Mouse (Mus musculus): ENCODE data around the gene Dennd5a. TPM values are rescaled to one million over a fixed set of nuclear protein-coding genes. Genes with fewer than 3 reads are reported as not detected.

The Dennd5a gene
- total RNA-seq, 2 experiments from 2014 or later, result 222 to 227 TPM

DNA sequence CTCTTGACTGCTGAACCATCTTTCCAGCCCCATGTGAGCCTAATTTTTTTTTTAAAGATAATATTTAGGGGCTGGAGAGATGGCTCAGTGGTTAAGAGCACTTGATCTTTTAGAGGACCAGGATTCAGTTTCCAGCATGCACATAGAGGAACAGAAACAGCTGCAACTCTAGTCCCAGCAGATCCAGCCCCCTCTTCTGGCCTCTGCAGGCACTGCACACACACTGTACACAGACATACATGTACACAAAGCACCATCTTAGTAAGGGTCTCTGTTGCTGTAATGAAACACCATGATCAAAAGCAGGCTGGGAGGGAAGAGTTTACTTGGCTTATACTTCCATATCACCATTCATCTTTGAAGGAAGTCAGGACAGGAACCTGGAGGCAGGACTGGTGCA is 5.4 kb upstream of the Dennd5a start:
- DNase-seq (ENCODE audit: low spot score in 2 of 2), result no peak

DNA sequence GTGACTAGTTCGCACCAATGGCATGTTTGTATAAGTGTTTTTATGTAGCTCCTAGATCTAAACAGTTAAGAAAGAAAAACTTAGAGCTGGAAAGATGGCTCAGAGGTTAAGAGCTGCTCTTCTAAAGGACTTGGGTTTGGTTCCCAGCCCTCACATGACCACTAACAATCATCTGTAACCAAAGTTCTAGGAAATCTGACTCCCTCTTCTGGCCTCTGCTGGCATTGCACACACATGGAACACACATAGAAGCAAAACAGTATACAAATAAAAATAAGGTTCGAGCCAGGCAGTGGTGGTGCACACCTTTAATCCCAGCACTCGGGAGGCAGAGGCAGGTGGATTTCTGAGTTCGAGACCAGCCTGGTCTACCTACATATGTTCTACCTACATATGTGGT is 3.4 kb upstream of the Dennd5a start:
- DNase-seq (ENCODE audit: low spot score in 2 of 2), result no peak

DNA sequence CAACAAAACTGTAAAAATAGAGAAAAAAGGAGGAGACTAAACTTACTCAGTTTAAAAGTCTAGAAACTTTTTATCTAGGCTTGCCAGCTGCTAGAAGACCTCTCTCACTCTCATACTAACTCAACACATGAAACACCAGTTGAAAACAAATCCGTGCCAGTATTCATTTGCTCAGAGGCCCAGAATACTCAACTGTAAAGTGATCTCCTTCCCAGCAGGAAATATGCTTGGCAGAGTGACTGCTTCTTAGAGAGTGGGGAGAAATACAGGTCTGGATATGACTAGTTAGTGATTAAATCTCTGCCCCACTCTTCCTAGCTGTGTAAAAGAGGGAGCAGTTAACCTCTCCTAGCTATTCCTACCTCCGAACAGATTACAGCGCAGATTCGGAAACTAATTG is 2.3 kb upstream of the Dennd5a start:
- DNase-seq (ENCODE audit: low spot score in 2 of 2), result no peak

DNA sequence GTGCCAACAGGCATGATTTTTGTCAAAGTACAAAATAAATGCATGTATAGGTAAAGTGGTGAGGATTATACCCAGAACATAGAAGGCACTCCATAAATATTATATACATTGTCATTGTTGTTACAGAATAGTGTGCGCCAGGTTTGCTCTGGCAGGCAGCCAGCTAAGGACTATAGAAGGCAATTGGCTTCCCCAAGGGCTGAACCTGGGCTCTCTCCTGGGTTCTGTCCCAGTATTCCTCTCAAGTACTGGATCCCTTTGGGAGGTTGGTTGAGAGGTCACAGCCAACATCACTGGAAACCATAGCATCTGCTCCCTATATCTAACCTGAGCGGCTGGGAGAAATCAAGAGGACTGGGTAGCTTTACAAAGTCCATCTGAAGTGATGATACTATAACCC is 1.3 kb upstream of the Dennd5a start:
- no peak for DNase-seq (ENCODE audit: low spot score in 2 of 2)

DNA sequence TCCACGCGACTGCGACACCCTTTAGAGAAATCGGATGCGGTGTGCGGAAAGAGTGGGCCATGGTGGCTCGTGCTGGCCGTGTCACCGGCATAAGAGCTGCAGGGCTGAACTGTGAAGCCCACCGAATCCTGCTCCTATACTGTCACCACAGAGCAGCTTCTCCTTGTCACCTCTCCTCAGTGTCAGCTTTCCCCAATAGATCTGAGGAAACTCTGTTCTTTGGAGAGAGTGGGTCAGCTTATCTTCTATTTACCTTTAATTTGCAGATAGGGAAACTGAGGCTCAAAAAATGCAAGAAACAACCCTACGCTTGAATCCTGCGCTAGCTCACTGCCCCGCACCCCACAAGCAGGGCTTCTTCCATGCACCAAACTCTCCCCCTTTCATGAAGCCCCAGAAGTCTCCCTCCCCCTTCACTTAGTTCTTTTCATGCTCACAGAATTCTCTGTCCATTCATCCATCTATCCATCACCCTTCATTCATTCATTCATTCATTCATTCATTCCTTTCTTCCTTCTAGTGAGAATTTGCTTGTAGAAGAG is 414 bp upstream of the Dennd5a start:
- DNase-seq (ENCODE audit: low spot score in 2 of 2), result no peak

DNA sequence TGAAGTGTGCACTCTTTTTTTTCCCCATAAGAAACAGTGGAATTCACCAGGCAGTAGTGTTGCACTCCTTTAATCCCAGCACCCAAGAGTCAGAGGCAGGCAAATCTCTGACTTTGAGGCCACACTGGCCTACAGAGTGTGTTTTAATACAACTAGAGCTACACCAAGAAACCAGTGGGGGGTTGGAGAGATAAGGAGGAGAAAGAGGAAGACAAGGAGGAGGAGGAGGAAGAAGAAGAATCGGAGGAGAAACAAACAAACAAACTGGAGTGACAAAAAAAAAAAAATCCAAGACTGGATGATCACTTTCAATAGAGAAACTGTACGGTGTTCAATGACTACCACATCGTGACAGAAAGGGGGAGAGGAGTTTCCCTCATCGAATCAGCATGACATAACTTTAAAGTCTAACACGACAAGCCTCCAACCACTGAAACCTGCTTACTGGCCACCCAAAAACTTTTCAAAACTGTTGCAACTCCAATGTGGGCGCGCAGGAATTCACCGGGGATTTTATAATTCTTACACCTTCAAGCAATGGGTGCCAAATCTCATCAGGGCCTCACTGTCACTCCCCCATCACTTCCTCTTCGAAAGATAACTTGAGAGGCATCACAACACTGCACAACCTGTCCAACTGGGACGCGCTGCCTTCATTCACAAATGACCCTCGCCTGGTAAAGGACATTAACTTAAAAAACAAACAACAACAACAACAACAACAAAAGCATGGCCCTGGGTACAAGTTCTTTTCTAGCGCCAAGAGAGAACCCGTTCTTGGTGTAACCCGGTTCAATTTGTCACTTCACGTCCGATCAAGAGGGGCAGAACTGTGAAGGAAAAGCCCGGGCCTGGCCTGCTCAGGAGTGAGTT is 1.2 kb downstream of the Dennd5a start:
- no peak for DNase-seq (ENCODE audit: low spot score in 2 of 2)

DNA sequence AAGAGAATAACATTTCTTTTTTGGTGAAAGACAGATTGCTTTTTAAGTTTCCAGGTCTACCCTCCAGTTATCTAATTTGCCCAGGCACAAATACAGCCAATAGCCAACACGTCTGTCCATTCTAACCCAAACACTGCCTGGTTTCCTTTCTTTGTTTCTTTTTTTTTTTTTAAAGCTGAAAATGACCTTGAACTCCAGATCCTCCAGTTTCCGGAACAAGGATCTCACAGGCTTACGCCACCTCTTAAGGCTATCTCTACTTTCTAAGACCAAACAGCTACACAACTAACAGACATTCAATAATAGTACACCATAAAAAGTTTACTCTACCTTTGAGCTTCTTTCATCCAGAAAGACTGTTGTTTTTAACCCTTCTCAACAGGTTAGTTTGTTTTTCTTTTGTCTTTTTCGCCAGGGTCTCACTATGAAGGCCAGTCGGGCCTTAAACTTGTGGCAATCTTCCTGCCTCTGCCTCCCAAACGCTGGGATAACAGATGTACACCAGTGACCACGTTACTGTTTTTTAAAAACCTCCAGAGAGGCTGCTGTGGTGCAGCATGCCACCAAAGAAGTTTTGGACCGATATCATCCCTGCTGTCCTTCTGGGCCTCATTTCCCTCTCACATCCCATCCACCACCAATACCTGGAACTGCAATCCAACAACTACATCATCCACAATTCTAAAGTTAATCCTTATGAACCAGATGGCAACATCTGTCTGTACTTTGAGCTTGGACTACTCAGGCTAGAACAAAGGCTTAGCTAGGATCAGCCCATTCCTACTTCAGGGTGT is 2.1 kb downstream of the Dennd5a start:
- DNase-seq (ENCODE audit: low spot score in 2 of 2), result no peak

DNA sequence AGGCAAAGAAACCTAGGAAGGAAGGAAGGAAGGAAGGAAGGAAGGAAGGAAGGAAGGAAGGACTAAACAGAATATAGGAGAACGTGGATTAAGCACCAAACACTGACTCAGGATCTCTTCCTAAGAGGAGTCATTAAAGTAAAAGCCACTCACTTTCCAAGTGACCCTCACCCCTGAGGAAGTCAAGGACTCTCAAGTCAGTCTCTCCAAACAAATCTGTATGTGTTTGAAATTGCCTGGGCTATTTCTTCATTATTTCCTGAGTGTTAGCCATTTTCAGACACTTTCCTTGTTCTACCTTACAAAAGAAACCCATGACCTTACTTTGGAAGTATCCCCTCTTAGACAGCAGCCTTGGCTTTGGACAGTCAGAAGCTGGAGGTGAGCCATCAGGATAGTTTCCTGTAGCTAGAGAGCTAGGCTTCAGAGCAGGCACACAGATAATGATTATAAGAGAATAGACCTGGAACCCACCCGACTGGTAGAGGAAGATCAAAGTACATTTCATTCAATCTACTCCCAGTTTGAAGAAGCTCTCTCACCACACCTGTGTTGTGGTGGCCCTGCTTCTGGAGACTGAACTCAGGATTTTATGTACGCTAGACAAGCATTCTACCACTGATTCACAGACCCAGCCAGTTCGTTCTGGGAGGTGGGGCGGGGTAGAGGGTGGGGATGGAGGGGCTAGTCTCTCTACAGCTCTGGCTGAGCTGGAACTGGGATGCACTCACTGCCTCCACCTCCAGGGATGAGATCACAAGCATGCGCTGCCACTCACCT is 5.5 kb downstream of the Dennd5a start:
- DNase-seq (ENCODE audit: low spot score in 2 of 2), result no peak

DNA sequence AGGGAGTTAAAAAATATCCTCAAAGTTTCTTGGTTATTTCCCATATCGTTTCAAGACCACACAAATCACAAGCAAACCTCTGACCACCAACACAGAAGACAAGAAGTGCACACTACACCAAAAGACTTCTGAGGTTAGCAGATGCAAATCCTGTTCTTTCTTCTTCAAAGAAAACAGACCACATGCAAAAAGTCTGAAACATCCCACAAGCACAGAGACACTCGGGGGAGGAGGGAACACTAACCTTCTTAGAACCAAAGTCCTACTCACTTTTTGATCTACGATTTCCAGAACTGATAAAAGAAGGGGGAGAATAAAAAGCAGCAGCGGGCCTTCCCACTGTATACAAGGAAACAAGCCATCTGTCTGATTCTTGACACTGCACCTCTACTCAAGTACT is 9.0 kb downstream of the Dennd5a start:
- DNase-seq (ENCODE audit: low spot score in 2 of 2), result no peak

DNA sequence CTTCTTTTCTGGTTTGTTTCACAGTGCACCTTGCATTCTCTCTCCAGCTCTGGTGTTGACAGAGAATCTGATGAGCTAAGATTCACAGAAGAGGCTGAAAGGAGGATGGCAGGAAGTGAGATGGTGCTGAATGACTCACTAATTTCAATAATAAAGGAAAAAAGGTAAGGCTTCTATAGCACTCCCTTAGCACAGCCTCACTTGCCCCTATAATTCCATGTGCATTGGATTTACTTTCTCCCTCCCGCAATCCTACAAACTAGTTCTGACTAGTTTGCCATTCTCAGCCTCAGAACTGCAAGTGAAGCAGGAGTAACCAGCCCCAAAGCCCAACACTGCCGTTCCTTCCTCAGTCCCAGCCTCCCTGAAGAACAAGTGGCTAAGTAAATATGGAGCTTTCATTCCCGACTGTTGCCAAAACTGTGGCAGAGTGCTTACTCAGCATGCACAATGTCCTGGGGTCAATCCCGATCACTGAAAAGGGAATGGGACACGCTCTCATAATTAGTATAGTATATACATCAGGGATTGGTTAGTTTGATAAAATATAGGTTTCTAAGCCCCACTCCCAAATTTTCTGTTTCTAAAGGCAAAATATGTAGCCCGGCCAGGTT is 15.7 kb downstream of the Dennd5a start:
- no peak for DNase-seq (ENCODE audit: low spot score in 2 of 2)

DNA sequence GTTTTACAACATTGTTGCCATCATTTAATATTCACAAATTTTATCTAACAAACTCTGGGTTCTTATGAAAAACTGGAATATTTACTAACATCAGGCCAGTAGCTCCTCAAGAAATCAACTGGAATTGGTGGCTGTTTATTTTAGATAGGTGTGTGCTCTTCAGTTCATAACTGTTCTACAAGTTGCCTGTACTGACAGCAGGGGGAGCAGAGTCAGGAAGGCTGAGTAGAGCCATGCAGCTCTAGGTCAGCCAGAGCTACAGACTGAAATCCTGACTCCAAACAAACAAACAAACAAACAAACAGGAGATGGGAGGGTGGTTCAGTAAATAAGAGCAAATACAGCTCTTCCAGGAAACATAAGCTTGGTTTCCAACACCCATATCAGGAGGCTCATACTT is 30.6 kb downstream of the Dennd5a start:
- no peak for DNase-seq (ENCODE audit: low spot score in 2 of 2)

DNA sequence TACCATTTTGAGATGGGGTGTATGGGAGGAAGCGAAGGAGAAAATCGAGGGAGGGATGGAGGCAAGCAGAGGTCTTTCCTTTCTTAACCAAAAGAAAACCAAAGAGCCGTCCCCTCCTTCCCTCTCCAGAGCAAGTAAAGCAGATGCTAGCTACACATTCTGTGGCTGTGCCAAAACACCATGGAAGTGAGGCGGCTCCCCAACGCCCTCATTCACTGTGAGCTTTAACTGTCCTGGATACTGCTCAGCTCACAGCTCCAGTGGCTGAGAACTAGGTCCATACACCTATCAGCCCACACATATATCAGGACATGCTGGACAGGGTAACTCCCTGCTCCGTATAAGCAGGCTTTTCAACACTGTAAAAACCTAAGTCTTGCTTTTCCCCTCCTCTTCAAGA is 31.9 kb downstream of the Dennd5a start:
- DNase-seq (ENCODE audit: low spot score in 2 of 2), result peak; percentile 22 to 31

DNA sequence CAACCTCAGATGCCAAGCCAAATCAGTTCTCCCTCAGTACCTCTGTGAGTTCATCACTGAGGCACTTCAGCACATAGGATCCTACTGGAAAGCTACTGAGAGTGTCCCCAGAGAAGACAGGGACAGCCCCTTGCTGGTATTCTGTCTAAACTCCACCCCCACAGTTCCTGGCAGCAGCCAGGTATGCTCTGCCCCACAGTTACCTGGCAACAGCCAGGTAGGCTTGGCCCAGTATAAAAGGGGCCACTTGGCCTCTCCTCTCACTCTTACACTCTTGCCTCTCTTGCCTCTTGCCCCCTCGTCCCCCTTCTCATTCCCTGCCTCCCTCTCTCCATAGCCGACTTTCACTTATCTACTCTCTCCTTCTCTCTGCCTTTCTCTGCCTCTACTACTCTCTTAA is 35.3 kb downstream of the Dennd5a start:
- DNase-seq (ENCODE audit: low spot score in 2 of 2), result no peak

DNA sequence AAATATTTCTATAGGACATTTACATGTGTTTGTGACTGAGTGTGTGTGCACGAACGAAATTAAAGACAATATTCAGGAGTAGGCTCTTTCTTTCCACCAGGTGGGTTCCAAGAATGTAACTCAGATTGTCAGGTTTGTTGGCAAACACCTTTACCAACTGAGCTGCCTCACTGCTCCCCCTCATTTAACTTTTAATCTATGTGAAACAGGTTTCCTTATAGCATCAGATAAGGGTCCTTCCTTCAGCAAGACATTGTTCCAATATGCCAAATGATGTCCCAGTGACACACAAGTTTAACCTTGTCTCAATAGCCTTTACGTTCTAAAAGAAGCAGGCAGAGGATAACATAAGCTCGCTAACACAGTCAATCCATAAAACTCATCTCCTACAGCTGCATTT is 37.4 kb downstream of the Dennd5a start:
- DNase-seq (ENCODE audit: low spot score in 2 of 2), result no peak

DNA sequence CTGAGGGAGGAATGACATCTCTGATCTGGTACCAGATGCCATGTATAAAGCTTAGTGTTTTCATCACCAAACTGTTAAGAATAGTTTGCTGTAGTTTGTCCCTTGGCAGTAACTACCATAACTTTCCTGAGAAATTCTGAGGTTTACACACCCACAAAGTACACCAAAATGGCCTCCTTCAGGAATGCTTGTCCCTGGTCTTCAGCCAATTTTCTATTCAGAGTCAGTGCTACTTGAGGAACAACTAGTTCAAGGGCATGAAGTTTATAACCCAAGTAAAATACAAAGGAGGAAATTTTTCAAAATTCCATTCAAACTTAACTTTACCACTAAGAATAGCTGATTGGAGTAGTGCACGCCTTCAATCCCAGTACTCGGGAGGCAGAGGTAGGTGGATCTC is 54.1 kb downstream of the Dennd5a start:
- DNase-seq (ENCODE audit: low spot score in 2 of 2), result no peak

DNA sequence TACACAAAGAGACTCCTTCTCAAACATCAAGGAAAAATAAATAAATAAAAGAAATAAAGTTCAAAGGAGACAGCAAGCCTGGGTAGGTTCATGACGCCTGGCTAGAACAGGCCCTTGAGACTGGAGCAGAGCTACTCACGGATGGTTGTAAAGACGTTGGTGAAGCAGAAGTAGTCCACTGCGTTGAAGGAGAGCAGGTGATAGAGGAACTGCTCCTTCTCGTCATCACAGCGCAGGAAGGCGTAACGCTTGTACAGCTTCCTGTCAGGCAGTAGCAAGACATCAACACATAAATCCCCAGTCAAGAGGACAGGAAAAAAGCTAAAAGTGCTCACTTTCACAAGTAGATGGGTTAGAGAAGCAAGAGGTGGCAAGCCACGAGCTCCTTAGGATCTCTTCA is 59.3 kb downstream of the Dennd5a start:
- DNase-seq (ENCODE audit: low spot score in 2 of 2), result no peak

DNA sequence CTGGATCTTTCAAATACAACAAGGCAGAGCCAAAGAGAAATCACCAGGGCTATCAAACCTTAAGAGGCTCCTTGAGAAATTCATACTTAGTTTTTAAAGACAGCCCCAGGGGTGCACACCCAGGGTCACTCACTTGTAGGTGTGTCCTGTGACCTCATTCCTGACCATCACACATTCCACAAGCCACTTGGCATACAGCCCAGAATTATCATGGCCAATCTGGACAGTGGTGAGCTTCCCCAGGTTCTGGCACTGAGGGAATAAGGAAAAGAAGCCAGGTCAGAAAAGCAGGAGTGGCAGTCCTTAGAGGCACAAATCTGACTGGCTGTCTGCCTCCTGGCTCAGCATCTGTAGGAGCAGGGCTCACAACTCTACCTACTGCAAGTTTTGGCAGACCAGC is 61.4 kb downstream of the Dennd5a start:
- DNase-seq (ENCODE audit: low spot score in 2 of 2), result no peak

DNA sequence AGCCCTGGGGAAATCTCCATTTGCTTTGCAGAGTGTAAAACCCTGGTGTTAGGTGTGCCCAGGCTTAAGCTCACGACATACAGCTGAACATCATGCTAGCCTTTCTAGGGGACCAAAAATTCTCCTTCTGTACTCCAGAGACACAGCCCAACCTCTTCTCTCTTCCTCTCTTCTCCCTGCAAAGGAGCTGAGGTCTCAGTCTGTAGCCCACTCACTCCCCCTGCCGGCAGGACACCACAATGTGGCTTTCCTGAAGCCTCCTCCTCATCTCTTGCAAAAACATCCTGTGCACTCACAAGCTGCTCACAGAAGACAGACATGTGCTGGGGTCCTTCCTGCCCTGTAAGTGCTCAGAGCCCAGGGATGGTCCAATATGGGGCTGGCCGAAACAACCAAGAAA is 67.7 kb downstream of the Dennd5a start:
- DNase-seq (ENCODE audit: low spot score in 2 of 2), result peak; percentile 81 to 84

DNA sequence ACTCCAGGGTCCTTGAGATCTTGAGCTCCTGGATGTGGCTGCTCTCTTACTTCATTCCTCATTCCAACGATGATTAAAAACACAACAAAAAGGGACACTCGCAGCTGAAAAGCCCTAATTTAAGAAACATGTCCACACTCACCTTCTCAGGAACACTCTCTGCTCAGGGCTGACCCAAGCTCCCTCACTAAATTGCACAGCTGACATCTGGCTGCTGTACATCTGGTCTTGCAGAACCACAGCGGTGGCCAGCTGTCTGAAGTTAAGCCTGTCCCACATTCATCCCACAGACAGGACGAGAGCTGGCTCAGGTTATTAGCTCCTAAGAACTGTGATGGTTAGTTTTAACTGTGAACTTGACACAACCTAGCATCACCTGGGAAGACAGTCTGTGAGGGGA is 68.5 kb downstream of the Dennd5a start:
- DNase-seq (ENCODE audit: low spot score in 2 of 2), result no peak

DNA sequence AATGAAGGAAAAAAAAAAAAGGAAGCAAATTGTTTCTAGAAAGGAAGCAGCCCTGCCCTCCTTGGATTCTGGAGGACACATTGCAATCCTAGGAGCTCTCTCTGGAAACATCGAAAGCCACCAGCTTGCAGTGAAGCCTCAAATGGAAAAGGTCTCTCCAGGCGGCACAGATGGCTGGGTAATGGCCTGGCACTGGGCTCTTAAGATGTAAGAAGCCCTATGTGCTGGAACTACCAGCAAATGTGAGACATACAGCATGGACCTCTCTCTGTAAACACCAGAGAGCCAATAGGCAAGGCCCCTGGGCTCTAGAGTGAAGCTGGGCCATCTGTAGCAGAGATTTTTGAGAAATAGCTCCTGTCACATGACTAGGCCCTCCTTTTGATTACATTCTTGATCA is 70.0 kb downstream of the Dennd5a start:
- DNase-seq (ENCODE audit: low spot score in 2 of 2), result no peak

DNA sequence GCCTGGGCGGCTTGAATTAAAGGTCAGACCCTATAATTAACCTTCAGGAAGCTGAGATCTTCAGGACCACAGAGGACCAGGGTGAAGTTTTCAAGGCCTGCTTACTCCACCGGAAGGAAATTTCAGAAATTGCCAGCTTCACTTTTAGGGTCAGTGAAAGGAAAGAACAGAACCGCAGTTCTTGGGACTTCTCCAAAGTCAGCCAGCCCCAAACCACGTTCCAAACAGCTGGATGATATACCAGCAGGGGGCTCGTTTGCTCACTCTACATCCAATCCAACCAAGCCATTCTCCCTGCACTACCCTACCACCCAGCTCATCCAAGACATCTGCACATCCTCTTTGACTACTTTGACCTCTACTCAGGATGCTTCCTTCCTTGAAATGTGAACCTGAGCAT is 71.0 kb downstream of the Dennd5a start:
- DNase-seq (ENCODE audit: low spot score in 2 of 2), result no peak
